Mouse (Mus musculus): ENCODE measurements around the gene Emc10. TPM values are rescaled to one million over a fixed set of nuclear protein-coding genes. Genes with fewer than 3 reads are reported as not detected.

Emc10 gene
- polyA plus RNA-seq, 1 experiment from 2014 or later: 97.0 TPM

DNA sequence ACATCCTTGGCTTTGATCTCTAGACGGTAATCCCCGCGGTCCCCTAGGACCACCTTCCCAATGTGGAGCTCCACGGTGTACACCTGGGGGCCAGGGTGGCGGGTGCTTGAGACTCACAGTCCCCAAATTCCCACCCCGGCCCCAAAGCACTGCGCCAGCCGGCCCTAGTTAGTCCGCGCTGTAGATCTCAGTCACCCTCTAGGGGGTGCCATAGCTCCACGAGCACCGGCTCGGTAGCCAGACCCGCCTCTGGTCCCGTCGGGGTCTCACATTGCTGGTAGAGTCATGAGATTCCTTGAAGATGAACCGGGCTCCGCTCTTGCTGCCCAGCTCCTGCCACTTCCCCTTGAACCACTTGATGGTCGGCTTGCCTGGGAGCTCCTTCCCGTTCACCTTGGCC, 25.4 kb upstream of the Emc10 start:
- H3K27ac ChIP-seq: no peak overlapping the region
- no peak overlapping the region for H3K9ac ChIP-seq
- no peaks in the 10 kb centered on the region for H3K36me3 ChIP-seq
- peaks cover 36% of the 10 kb centered on the region for H3K27me3 ChIP-seq (replicated peaks)
- ATAC-seq: peak; percentile 43; the same call in 1 of the 2 replicates
- H3K9me3 ChIP-seq: no peaks in the 10 kb centered on the region
- H3K4me3 ChIP-seq (replicated peaks): no peak overlapping the region; the same call in 1 of the 2 replicates
- H3K4me2 ChIP-seq (replicated peaks): peak overlapping the region; percentile 41
- WGBS: 2% methylated on average over 20 of the region's 20 CpGs
- peaks cover 16% of the 10 kb centered on the region for H3K4me1 ChIP-seq (replicated peaks)

DNA sequence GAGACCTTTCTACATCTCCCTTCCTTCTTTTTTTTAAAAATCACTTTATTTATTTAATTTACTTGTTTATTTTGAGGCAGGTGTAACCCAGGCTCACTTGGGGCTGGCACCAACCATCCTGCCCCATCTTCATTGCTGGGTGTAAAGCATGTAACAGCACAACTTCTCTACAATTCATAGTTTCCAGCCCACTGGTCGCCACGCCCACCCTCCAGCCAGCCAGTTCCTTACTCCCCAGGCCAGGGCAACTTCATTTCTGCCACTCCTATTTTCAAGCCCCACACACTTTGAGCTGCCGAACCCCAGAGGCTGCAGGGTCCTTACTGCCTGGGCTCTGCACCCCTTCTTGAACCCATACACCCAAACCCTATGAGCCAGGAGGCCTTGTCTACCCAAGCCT, 24.7 kb upstream of the Emc10 start:
- peaks cover 33% of the 10 kb centered on the region for H3K27me3 ChIP-seq (replicated peaks)
- H3K9me3 ChIP-seq: no peaks in the 10 kb centered on the region
- H3K27ac ChIP-seq: no peak overlapping the region
- no peaks in the 10 kb centered on the region for H3K36me3 ChIP-seq
- ATAC-seq: no peak
- no peak overlapping the region for H3K4me3 ChIP-seq (replicated peaks)
- peaks cover 16% of the 10 kb centered on the region for H3K4me1 ChIP-seq (replicated peaks)
- no peak overlapping the region for H3K4me2 ChIP-seq (replicated peaks)
- H3K9ac ChIP-seq: no peak overlapping the region
- 62% methylated on average over 3 of the region's 3 CpGs for WGBS

DNA sequence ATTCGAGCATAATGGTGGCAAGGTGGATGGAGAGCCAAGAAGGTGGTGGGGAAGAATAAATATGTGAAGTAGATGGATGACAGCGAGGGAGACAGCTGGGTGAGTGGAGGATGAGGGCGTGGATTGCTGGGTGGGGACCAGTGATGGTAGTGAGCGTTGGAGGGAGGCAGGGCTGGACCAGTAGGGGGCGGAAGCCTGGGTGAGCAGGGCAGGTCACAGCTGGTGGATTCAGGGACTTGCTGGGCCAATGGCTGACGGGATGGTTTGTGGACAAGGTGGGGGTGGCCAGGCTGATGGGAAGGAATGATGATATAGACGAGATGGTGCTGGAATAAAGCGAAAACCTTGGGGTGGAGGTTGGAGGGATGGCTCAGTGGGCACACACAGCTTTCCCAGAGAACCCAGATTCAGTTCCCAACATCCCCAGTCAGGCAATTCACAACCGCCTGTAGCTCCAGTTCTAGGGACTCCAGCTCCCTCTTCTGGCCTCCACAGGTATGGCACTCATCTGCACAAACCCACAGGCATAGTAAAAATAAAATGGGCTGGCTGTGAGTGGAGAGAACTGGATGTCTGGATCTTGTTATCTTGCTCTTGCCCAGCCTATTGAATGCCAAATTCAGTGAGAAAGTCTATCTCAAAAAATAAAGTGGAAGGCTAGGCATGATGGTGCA, 23.0 kb upstream of the Emc10 start:
- Histone ChIP-seq H3K4me1 (replicated peaks) (0 out of 2 replicates have a peak, but pooled peaks cover 5% of the 10 kb centered on the region), H3K4me2 (replicated peaks) (no peak overlapping the region), H3K9ac (no peak overlapping the region), H3K27me3 (replicated peaks) (peaks cover 24% of the 10 kb centered on the region), H3K9me3 (no peaks in the 10 kb centered on the region), H3K27ac (no peak overlapping the region), H3K4me3 (replicated peaks) (no peak overlapping the region), H3K36me3 (no peaks in the 10 kb centered on the region)
- ATAC-seq: no peak
- WGBS: 64% methylated on average over 9 of the region's 9 CpGs

DNA sequence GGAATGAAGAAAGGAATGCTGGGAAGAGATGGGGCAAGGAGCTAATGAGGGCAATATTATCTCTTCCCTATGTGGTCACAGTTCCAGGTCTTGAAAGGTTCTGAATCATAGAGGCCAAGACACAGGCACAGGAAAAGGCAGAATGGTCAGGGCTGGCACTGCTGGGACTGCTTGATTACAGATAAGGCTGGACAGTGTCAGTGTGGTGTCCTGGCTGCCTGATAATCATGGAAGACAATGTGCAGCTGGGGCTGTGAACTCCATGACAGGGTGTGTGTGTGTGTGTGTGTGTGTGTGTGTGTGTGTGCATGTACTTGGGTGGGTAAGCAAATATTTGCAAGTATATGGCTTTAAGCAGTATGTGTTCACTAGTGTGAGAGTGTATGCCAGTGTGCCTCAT, 11.2 kb upstream of the Emc10 start:
- Histone ChIP-seq H3K4me1 (replicated peaks) (no peaks in the 10 kb centered on the region), H3K4me2 (replicated peaks) (no peak overlapping the region), H3K27ac (no peak overlapping the region), H3K27me3 (replicated peaks) (0 out of 2 replicates have a peak, but pooled peaks cover 4% of the 10 kb centered on the region), H3K9me3 (no peaks in the 10 kb centered on the region), H3K9ac (no peak overlapping the region), H3K4me3 (replicated peaks) (no peak overlapping the region), H3K36me3 (no peaks in the 10 kb centered on the region)
- ATAC-seq: no peak

DNA sequence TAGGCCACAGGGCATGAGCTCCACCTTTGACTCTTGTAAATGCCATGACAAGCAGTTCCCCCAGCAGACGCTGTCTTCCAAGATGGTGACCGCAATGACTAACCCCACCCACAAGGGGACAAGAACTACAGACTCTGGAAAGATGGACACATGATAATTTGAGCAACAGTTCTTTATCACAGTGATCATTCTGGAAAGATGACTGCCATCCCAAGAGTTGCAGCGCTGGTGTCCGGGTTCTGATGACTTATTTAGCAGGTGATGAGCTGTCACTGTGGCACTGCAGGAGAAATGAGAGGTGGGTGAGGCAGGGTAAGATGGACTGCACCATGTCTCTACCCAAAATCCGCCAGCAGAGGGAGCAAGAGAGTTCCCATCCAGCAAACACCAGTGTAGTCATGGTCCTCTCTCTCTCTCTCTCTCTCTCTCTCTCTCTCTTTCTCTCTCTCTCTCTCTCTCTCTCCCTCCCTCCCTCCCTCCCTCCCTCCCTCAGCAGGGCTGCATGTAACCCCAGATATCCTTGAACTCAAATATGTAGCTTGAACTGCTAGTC, 5.3 kb upstream of the Emc10 start:
- no peak overlapping the region for H3K4me3 ChIP-seq (replicated peaks)
- no peak overlapping the region for H3K27ac ChIP-seq
- H3K9ac ChIP-seq: no peak overlapping the region
- no peak for ATAC-seq
- peaks cover 4% of the 10 kb centered on the region; the same call in 1 of the 2 replicates for H3K4me1 ChIP-seq (replicated peaks)
- H3K36me3 ChIP-seq: no peaks in the 10 kb centered on the region
- H3K9me3 ChIP-seq: no peaks in the 10 kb centered on the region
- H3K4me2 ChIP-seq (replicated peaks): no peak overlapping the region
- H3K27me3 ChIP-seq (replicated peaks): no peaks in the 10 kb centered on the region
- WGBS: 38% methylated on average over 5 of the region's 5 CpGs

DNA sequence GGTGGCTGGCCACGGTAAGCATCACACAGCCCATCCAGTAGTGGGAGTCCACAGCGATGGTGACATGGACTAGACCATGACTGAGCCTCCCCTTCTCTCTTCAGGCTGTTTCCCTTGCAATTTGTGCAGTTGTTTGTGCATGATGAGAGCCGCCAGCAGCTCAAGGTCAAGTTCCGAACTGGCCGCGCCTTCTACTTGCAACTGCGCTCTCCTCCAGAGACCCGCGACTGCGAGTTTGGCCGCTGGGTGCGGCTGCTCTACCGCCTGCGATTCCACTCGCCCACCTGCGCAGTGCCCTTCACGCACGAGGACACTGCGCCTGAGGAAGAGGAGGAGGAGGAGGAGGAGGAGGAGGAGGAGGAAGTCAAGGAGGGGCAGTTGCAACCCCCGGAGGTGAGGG, 3.7 kb upstream of the Emc10 start:
- H3K4me2 ChIP-seq (replicated peaks): no peak overlapping the region
- ATAC-seq: no peak
- WGBS: 36% methylated on average over 20 of the region's 20 CpGs
- H3K4me3 ChIP-seq (replicated peaks): no peak overlapping the region
- peaks cover 12% of the 10 kb centered on the region for H3K4me1 ChIP-seq (replicated peaks)
- no peaks in the 10 kb centered on the region for H3K9me3 ChIP-seq
- no peaks in the 10 kb centered on the region for H3K36me3 ChIP-seq
- no peaks in the 10 kb centered on the region for H3K27me3 ChIP-seq (replicated peaks)
- no peak overlapping the region for H3K9ac ChIP-seq
- H3K27ac ChIP-seq: no peak overlapping the region

DNA sequence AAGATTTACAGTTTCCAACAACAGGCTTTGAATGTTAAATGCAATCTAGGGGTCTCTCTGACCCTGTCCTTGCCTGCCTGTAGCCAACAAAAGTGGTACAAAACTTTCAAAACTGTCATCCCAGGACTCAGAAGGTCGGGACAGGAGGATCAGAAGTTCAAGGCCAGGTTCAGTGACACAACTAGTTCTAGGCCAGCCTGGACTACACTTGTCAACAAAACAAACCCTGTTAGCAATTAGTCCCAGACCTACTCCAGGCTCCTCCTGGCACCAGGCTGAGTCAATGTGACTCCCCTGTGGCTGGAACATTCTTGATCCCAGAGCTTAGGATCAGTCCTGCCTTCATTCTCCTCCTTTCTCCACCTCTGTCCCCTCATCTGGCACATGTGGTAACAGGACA, 2.6 kb upstream of the Emc10 start:
- WGBS: 74% methylated on average over 1 of the region's 1 CpGs
- ATAC-seq: no peak

DNA sequence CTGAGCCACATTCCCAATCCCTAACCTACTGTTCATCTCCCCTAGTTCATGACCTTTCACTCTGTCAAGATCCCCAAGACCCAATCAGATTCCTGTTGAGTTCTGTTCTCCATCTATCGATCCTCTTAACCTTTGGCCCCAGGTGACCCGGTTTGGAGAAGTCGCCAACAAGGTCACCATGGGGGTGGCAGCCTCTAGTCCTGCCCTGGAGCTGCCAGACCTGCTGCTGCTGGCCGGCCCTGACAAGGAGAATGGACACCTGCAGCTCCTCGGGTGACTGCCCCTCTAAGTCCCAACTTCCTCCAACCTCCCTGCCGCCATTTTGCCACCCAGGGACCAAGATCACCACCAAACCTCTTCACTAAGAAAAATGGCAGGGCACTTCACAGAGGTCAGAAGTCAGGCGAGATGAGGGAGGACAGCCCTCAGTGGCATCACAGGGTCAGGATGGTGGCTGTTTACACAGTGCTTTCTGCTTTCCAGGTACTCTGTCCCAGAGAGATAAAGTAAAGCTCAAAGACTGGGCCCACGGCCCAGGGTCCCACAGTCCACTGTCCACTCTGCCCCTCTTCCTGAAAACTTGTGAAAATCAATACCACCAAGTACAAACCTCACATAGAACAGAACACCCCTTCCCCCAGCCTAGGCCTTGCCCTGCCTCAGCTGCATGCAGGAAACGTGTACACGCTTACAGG, 1.2 kb upstream of the Emc10 start:
- no peak overlapping the region for H3K27ac ChIP-seq
- peak overlapping the region; percentile 94 for H3K4me2 ChIP-seq (replicated peaks)
- H3K4me1 ChIP-seq (replicated peaks): peaks cover 17% of the 10 kb centered on the region
- no peak for ATAC-seq
- H3K4me3 ChIP-seq (replicated peaks): peak overlapping the region; percentile 83; the same call in 1 of the 2 replicates
- H3K9ac ChIP-seq: no peak overlapping the region
- WGBS: 76% methylated on average over 10 of the region's 10 CpGs
- no peaks in the 10 kb centered on the region for H3K9me3 ChIP-seq
- no peaks in the 10 kb centered on the region for H3K27me3 ChIP-seq (replicated peaks)
- H3K36me3 ChIP-seq: 0 out of 2 replicates have a peak, but pooled peaks cover 7% of the 10 kb centered on the region

More for the DNA sequence above, 2.6 kb upstream of the Emc10 start:
- no peaks in the 10 kb centered on the region for H3K9me3 ChIP-seq
- H3K36me3 ChIP-seq: no peaks in the 10 kb centered on the region
- H3K27me3 ChIP-seq (replicated peaks): no peaks in the 10 kb centered on the region
- H3K4me3 ChIP-seq (replicated peaks): no peak overlapping the region
- no peak overlapping the region for H3K4me2 ChIP-seq (replicated peaks)
- no peak overlapping the region for H3K27ac ChIP-seq
- peaks cover 17% of the 10 kb centered on the region for H3K4me1 ChIP-seq (replicated peaks)
- no peak overlapping the region for H3K9ac ChIP-seq

DNA sequence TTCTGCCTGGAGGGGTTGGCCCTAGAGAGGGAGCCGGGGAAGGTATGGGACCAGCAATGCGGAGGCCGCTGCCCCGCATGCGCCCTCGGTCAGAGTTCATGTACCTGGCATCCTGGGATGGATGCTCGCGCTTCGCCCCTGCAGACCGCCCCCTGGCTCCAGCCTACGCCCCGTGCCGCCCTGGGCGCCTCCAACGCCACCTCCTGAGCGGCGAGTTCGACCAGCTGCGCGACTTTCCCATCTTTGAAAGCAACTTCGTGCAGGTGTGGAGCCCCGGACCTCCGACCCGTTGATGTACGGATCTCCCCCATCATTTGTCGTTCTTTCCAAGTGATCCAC, 411 bp upstream of the Emc10 start:
- H3K27me3 ChIP-seq (replicated peaks): no peaks in the 10 kb centered on the region
- under 1% methylated on average over 26 of the region's 26 CpGs for WGBS
- ATAC-seq: no peak

DNA sequence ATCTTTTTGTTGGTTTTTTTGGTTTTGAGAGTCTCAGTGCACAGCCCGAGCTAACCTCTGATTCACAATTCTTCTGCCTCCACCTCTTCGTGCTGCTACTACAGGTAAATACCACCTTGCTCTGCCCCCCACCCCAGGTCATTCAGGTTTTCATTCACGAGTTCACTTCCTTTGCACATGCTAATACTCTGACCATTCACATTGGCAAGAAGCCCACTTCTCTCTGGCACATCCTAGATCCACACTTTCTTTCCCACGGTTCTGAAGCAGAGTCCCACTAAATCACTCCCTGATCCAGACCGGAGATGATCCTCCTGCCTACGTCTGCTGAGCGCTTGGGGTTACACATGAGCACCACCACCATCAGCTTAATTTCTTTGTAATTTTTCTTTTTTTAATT, 1.2 kb downstream of the Emc10 start:
- H3K4me1 ChIP-seq (replicated peaks): peaks cover 17% of the 10 kb centered on the region
- no peak for ATAC-seq
- no peak overlapping the region; the same call in 1 of the 2 replicates for H3K9ac ChIP-seq
- WGBS: 81% methylated on average over 7 of the region's 7 CpGs
- H3K36me3 ChIP-seq: peaks cover 30% of the 10 kb centered on the region
- peak overlapping the region; percentile 83; the same call in 1 of the 2 replicates for H3K4me3 ChIP-seq (replicated peaks)
- H3K27ac ChIP-seq: no peak overlapping the region
- H3K4me2 ChIP-seq (replicated peaks): peak overlapping the region; percentile 94
- no peaks in the 10 kb centered on the region for H3K27me3 ChIP-seq (replicated peaks)
- no peaks in the 10 kb centered on the region for H3K9me3 ChIP-seq

More for the DNA sequence above, 411 bp upstream of the Emc10 start:
- Histone ChIP-seq H3K4me3 (replicated peaks) (peak overlapping the region; percentile 83), H3K36me3 (peaks cover 14% of the 10 kb centered on the region; the same call in 1 of the 2 replicates), H3K4me1 (replicated peaks) (peaks cover 17% of the 10 kb centered on the region), H3K9ac (peak overlapping the region; percentile 75), H3K27ac (peak overlapping the region; percentile 95), H3K4me2 (replicated peaks) (peak overlapping the region; percentile 94), H3K9me3 (no peaks in the 10 kb centered on the region)

DNA sequence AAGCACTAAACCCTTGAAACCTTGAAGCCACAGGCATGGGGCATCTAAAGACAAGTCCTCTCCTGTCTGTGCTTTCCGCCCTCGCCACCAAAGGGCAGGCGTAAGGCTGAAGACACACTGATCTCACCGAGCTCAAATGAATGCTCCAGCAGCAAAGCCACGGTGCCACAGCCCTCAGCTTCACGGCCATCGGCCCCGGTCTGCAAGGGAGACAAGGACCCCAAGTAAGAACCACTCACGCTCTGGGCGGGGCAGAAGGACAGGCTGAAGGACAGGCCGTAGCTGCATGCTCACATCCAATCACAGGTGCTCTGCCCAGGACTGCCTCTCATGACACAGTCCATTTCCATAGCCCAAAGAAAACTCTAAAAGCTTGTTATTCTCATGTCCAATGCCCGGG, 1.6 kb downstream of the Emc10 start:
- ATAC-seq: no peak
- Histone ChIP-seq H3K9me3 (no peaks in the 10 kb centered on the region), H3K4me1 (replicated peaks) (peaks cover 17% of the 10 kb centered on the region), H3K4me2 (replicated peaks) (peak overlapping the region; percentile 94; the same call in 1 of the 2 replicates), H3K27me3 (replicated peaks) (no peaks in the 10 kb centered on the region), H3K4me3 (replicated peaks) (no peak overlapping the region), H3K9ac (no peak overlapping the region), H3K36me3 (peaks cover 34% of the 10 kb centered on the region), H3K27ac (no peak overlapping the region)
- WGBS: 94% methylated on average over 12 of the region's 12 CpGs

DNA sequence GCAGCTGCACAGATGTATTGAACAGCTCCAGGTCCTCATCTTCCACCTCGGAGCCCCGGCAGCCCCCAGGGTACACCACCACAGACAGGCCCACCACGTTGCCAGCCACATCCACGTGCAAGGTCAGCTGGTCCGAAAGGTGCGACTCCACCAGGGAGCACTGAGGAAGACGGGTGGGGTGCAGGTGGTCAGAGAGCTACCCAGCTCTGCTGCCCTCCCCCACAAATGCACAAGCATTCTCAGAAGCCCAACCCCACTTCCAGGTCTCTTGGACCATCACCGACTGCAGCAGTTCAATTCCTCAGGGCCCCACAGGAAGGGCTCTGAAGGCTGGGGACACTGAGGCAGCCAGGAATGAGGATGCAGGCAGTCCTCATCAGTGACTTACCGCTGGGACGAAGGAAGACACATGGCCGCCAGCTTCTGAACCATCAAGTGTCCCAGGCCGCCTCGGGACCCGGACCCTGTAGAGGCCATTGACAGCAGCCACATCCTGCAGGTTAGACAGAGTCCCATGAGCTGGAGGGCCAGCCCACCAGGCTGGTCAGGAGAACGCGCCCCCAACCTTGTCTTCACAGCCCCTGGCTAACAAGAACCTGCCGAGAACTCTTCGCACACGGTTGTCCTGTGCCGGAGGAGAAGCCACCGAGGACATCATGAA, 4.0 kb downstream of the Emc10 start:
- no peak overlapping the region for H3K27ac ChIP-seq
- H3K4me3 ChIP-seq (replicated peaks): no peak overlapping the region
- peaks cover 34% of the 10 kb centered on the region for H3K36me3 ChIP-seq
- WGBS: 91% methylated on average over 21 of the region's 21 CpGs
- H3K4me2 ChIP-seq (replicated peaks): no peak overlapping the region
- H3K4me1 ChIP-seq (replicated peaks): peaks cover 17% of the 10 kb centered on the region
- no peaks in the 10 kb centered on the region for H3K9me3 ChIP-seq
- no peak overlapping the region for H3K9ac ChIP-seq
- H3K27me3 ChIP-seq (replicated peaks): no peaks in the 10 kb centered on the region
- no peak for ATAC-seq
